Mouse (Mus musculus): ENCODE data around the gene Nans. TPM values are rescaled to one million over a fixed set of nuclear protein-coding genes. Genes with fewer than 3 reads are reported as not detected.

Nans gene
- polyA plus RNA-seq, 1 experiment from 2014 or later, result 85.6 TPM

GRCm38 (mm10) chr4:46452855-46453719 lies 36.0 kb upstream of the Nans start:
- peak overlapping the region; percentile 86 for H3K4me2 ChIP-seq (replicated peaks)
- ATAC-seq (ENCODE audit: insufficient number of reproducible peaks, insufficient read depth, low FRiP score, low TSS enrichment), result no peak
- H3K9me3 ChIP-seq, result no peaks in the 10 kb centered on the region
- peak overlapping the region; percentile 100 for H3K27ac ChIP-seq
- no peaks in the 10 kb centered on the region for H3K36me3 ChIP-seq
- 35% methylated on average over 13 of the region's 13 CpGs for WGBS
- H3K4me1 ChIP-seq, result peaks cover 28% of the 10 kb centered on the region
- peak overlapping the region; percentile 99 for H3K9ac ChIP-seq
- peak overlapping the region; percentile 88 for H3K4me3 ChIP-seq
- no peaks in the 10 kb centered on the region for H3K27me3 ChIP-seq

GRCm38 (mm10) chr4:46454097-46454864 lies 34.8 kb upstream of the Nans start:
- Histone ChIP-seq H3K36me3 (no peaks in the 10 kb centered on the region), H3K9me3 (no peaks in the 10 kb centered on the region), H3K4me1 (peaks cover 28% of the 10 kb centered on the region), H3K4me2 (replicated peaks) (no peak overlapping the region; the same call in 1 of the 2 replicates), H3K27me3 (no peaks in the 10 kb centered on the region), H3K9ac (no peak overlapping the region), H3K4me3 (no peak overlapping the region), H3K27ac (no peak overlapping the region)
- WGBS, result 74% methylated on average over 5 of the region's 5 CpGs
- no peak for ATAC-seq (ENCODE audit: insufficient number of reproducible peaks, insufficient read depth, low FRiP score, low TSS enrichment)

- Histone ChIP-seq H3K4me2 (replicated peaks) (no peak overlapping the region), H3K4me1 (peaks cover 28% of the 10 kb centered on the region), H3K9ac (no peak overlapping the region), H3K9me3 (no peaks in the 10 kb centered on the region), H3K4me3 (no peak overlapping the region), H3K27ac (no peak overlapping the region), H3K36me3 (peaks cover 22% of the 10 kb centered on the region), H3K27me3 (no peaks in the 10 kb centered on the region)
- 72% methylated on average over 4 of the region's 4 CpGs for WGBS
- ATAC-seq (ENCODE audit: insufficient number of reproducible peaks, insufficient read depth, low FRiP score, low TSS enrichment), result no peak
These were observed 32.3 kb upstream of the Nans start for GRCm38 (mm10) chr4:46456762-46457161.

GRCm38 (mm10) chr4:46457186-46457585 lies 31.9 kb upstream of the Nans start:
- Histone ChIP-seq H3K4me3 (no peak overlapping the region), H3K27ac (no peak overlapping the region), H3K36me3 (peaks cover 26% of the 10 kb centered on the region), H3K4me2 (replicated peaks) (no peak overlapping the region), H3K9ac (no peak overlapping the region), H3K4me1 (peaks cover 28% of the 10 kb centered on the region), H3K9me3 (no peaks in the 10 kb centered on the region), H3K27me3 (no peaks in the 10 kb centered on the region)
- ATAC-seq (ENCODE audit: insufficient number of reproducible peaks, insufficient read depth, low FRiP score, low TSS enrichment), result no peak
- WGBS, result 97% methylated on average over 3 of the region's 3 CpGs

- H3K4me1 ChIP-seq, result peaks cover 20% of the 10 kb centered on the region
- no peak overlapping the region for H3K9ac ChIP-seq
- no peak overlapping the region for H3K27ac ChIP-seq
- no peak overlapping the region for H3K4me2 ChIP-seq (replicated peaks)
- peaks cover 39% of the 10 kb centered on the region for H3K36me3 ChIP-seq
- H3K4me3 ChIP-seq, result no peak overlapping the region
- H3K9me3 ChIP-seq, result no peaks in the 10 kb centered on the region
- no peak for ATAC-seq (ENCODE audit: insufficient number of reproducible peaks, insufficient read depth, low FRiP score, low TSS enrichment)
- no peaks in the 10 kb centered on the region for H3K27me3 ChIP-seq
- WGBS, result 89% methylated on average over 2 of the region's 2 CpGs
These were observed 30.6 kb upstream of the Nans start for GRCm38 (mm10) chr4:46458411-46458810.

GRCm38 (mm10) chr4:46463130-46463830 lies 25.8 kb upstream of the Nans start:
- Histone ChIP-seq H3K4me1 (no peaks in the 10 kb centered on the region), H3K9ac (no peak overlapping the region), H3K27ac (no peak overlapping the region), H3K36me3 (peaks cover 85% of the 10 kb centered on the region), H3K4me2 (replicated peaks) (no peak overlapping the region), H3K9me3 (no peaks in the 10 kb centered on the region), H3K4me3 (no peak overlapping the region), H3K27me3 (no peaks in the 10 kb centered on the region)
- no peak for ATAC-seq (ENCODE audit: insufficient number of reproducible peaks, insufficient read depth, low FRiP score, low TSS enrichment)
- WGBS, result 77% methylated on average over 7 of the region's 7 CpGs

GRCm38 (mm10) chr4:46465740-46466139 lies 23.3 kb upstream of the Nans start:
- no peak overlapping the region for H3K9ac ChIP-seq
- ATAC-seq (ENCODE audit: insufficient number of reproducible peaks, insufficient read depth, low FRiP score, low TSS enrichment), result no peak
- no peak overlapping the region for H3K4me2 ChIP-seq (replicated peaks)
- no peaks in the 10 kb centered on the region for H3K4me1 ChIP-seq
- H3K9me3 ChIP-seq, result no peaks in the 10 kb centered on the region
- no peaks in the 10 kb centered on the region for H3K27me3 ChIP-seq
- no peak overlapping the region for H3K4me3 ChIP-seq
- 92% methylated on average over 3 of the region's 3 CpGs for WGBS
- H3K36me3 ChIP-seq, result peaks cover 94% of the 10 kb centered on the region
- H3K27ac ChIP-seq, result no peak overlapping the region

GRCm38 (mm10) chr4:46475101-46475500 lies 13.9 kb upstream of the Nans start:
- Histone ChIP-seq H3K4me3 (no peak overlapping the region), H3K4me1 (no peaks in the 10 kb centered on the region), H3K9me3 (no peaks in the 10 kb centered on the region), H3K27me3 (no peaks in the 10 kb centered on the region), H3K36me3 (peaks cover 66% of the 10 kb centered on the region), H3K27ac (no peak overlapping the region), H3K9ac (no peak overlapping the region), H3K4me2 (replicated peaks) (no peak overlapping the region)
- WGBS, result 91% methylated on average over 5 of the region's 5 CpGs
- no peak for ATAC-seq (ENCODE audit: insufficient number of reproducible peaks, insufficient read depth, low FRiP score, low TSS enrichment)

GRCm38 (mm10) chr4:46479081-46479480 lies 10.0 kb upstream of the Nans start:
- H3K9me3 ChIP-seq, result no peaks in the 10 kb centered on the region
- peaks cover 35% of the 10 kb centered on the region for H3K36me3 ChIP-seq
- no peaks in the 10 kb centered on the region for H3K27me3 ChIP-seq
- WGBS, result 100% methylated on average over 2 of the region's 2 CpGs
- H3K9ac ChIP-seq, result no peak overlapping the region
- no peak overlapping the region for H3K4me3 ChIP-seq
- ATAC-seq (ENCODE audit: insufficient number of reproducible peaks, insufficient read depth, low FRiP score, low TSS enrichment), result no peak
- H3K4me1 ChIP-seq, result no peaks in the 10 kb centered on the region
- no peak overlapping the region for H3K4me2 ChIP-seq (replicated peaks)
- no peak overlapping the region for H3K27ac ChIP-seq

GRCm38 (mm10) chr4:46485696-46486417 lies 3.2 kb upstream of the Nans start:
- Histone ChIP-seq H3K27me3 (no peaks in the 10 kb centered on the region), H3K9ac (no peak overlapping the region), H3K27ac (no peak overlapping the region), H3K4me1 (peaks cover 8% of the 10 kb centered on the region), H3K4me2 (replicated peaks) (no peak overlapping the region), H3K36me3 (no peaks in the 10 kb centered on the region), H3K4me3 (no peak overlapping the region), H3K9me3 (no peaks in the 10 kb centered on the region)
- WGBS, result 49% methylated on average over 14 of the region's 14 CpGs
- ATAC-seq (ENCODE audit: insufficient number of reproducible peaks, insufficient read depth, low FRiP score, low TSS enrichment), result no peak

GRCm38 (mm10) chr4:46487348-46487747 lies 1.7 kb upstream of the Nans start:
- H3K9ac ChIP-seq, result no peak overlapping the region
- H3K4me3 ChIP-seq, result no peak overlapping the region
- H3K4me1 ChIP-seq, result peaks cover 8% of the 10 kb centered on the region
- ATAC-seq (ENCODE audit: insufficient number of reproducible peaks, insufficient read depth, low FRiP score, low TSS enrichment), result no peak
- H3K9me3 ChIP-seq, result no peaks in the 10 kb centered on the region
- WGBS, result 86% methylated on average over 5 of the region's 5 CpGs
- H3K36me3 ChIP-seq, result no peaks in the 10 kb centered on the region
- no peaks in the 10 kb centered on the region for H3K27me3 ChIP-seq
- no peak overlapping the region for H3K27ac ChIP-seq
- no peak overlapping the region for H3K4me2 ChIP-seq (replicated peaks)

All from embryonic facial prominence, embryonic 12.5 days (tissue).